Mouse (Mus musculus) stomach, postnatal 0 days (tissue): ENCODE results near the gene Atxn1.

ENCODE experiments used
- CTCF ChIP-seq: IDR thresholded peaks from 2 replicates; pipeline ENCODE4 v1.5.1; 2016; ENCODE audit warnings: antibody characterized with exemption, low read depth, mild to moderate bottlenecking, moderate library complexity
- EP300 ChIP-seq: optimal IDR thresholded peaks from 2 replicates; pipeline ENCODE3; 2016; ENCODE audit warnings: antibody characterized with exemption

DNA sequence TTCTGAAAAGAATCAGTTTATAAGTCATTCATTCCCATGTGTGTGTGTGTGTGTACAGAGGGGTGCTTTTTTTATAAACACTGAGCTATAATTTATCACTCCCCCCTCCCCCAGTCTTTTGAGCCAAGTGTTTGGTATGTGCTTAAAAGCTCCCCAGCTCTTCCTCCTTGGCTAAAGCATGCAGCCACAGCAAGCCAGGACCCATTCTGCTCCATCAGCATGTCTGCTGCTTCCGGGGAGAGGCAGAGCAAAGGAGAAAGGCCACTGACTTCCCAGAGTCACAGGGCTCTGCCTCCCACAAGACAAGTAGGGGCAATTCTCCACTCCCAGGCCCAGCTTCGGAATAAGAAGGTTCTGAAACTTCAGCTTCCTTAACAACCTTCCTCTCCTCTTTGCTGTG is 67.2 kb downstream of the Atxn1 start:
- TF ChIP-seq EP300 (no peak), CTCF (no peak)
